Mouse (Mus musculus) T-helper 2 cell (primary cell): ENCODE measurements at regions not wholly inside any gene's neighbourhood (a gene's known extent, or its start where the extent isn't known, plus 50 kb on each side); places are given as distances from the start of the nearest gene placed in this dataset.

Experiments used
- in situ Hi-C: fragments of 300-600 bp; cut with MboI, MseI; formaldehyde crosslinking; loops from one replicate; pipeline ENCODE4 v1.15.1; 2025; ENCODE audit warnings: high pct_unique_total_duplicates

- in situ Hi-C loops, result no loop called here
Observed at GRCm38 (mm10) chr15:24992665-24993324, 420.8 kb downstream of the Basp1 start.

GRCm38 (mm10) chr15:24990082-24990786 lies 423.3 kb downstream of the Basp1 start:
- in situ Hi-C loops, result no loop called here

GRCm38 (mm10) chr15:24980841-24981240 lies 432.7 kb downstream of the Basp1 start:
- in situ Hi-C loops, result no loop called here

- in situ Hi-C loops, result no loop called here
Observed at GRCm38 (mm10) chr15:24972020-24972419, 441.5 kb downstream of the Basp1 start.

GRCm38 (mm10) chr15:24969391-24969812 lies 444.2 kb downstream of the Basp1 start:
- in situ Hi-C loops, result no loop called here

GRCm38 (mm10) chr15:24968636-24969317 lies 444.8 kb downstream of the Basp1 start:
- in situ Hi-C loops, result no loop called here

- in situ Hi-C loops, result no loop called here
Observed at GRCm38 (mm10) chr15:24929742-24930141, 483.8 kb downstream of the Basp1 start.

GRCm38 (mm10) chr15:24911866-24912265 lies 501.7 kb downstream of the Basp1 start:
- in situ Hi-C loops, result no loop called here

- in situ Hi-C loops, result no loop called here
Observed at GRCm38 (mm10) chr15:24911466-24911865, 502.1 kb downstream of the Basp1 start.

GRCm38 (mm10) chr15:24906957-24907356 lies 506.6 kb downstream of the Basp1 start:
- in situ Hi-C loops, result no loop called here

GRCm38 (mm10) chr15:24878846-24879245 lies 534.7 kb downstream of the Basp1 start:
- in situ Hi-C loops, result no loop called here

- in situ Hi-C loops, result no loop called here
Observed at GRCm38 (mm10) chr15:24877711-24878598, 535.6 kb downstream of the Basp1 start.

GRCm38 (mm10) chr15:24876157-24876731 lies 537.3 kb downstream of the Basp1 start:
- in situ Hi-C loops, result no loop called here

- in situ Hi-C loops, result no loop called here
Observed at GRCm38 (mm10) chr15:24840271-24840670, 573.3 kb downstream of the Basp1 start.

GRCm38 (mm10) chr15:24838390-24838789 lies 575.2 kb downstream of the Basp1 start:
- in situ Hi-C loops, result no loop called here

- in situ Hi-C loops, result no loop called here
Observed at GRCm38 (mm10) chr15:24827881-24828280, 585.7 kb downstream of the Basp1 start.

- in situ Hi-C loops, result no loop called here
Observed at GRCm38 (mm10) chr15:24827259-24827658, 586.3 kb downstream of the Basp1 start.

- in situ Hi-C loops, result no loop called here
Observed at GRCm38 (mm10) chr15:24796836-24797235, 616.7 kb downstream of the Basp1 start.

GRCm38 (mm10) chr15:24793381-24793780 lies 620.2 kb downstream of the Basp1 start:
- in situ Hi-C loops, result no loop called here

GRCm38 (mm10) chr15:24786336-24786735 lies 627.2 kb downstream of the Basp1 start:
- in situ Hi-C loops, result no loop called here

- in situ Hi-C loops, result no loop called here
Observed at GRCm38 (mm10) chr15:24778234-24778633, 635.3 kb downstream of the Basp1 start.
